Mouse (Mus musculus) midbrain, postnatal 0 days (tissue): ENCODE results near the gene Erv3. TPM values are rescaled to one million over a fixed set of nuclear protein-coding genes. Genes with fewer than 3 reads are reported as not detected.

ENCODE experiments used
- ATAC-seq: fragments of 200-750 bp; cut with Nextera tagmentation; 2 replicates; pipeline ENCODE4 v1.8.0; 2017; ENCODE audit warnings: moderate number of reproducible peaks, mild to moderate bottlenecking, moderate TSS enrichment, moderate library complexity; ENCODE audit not compliant: low FRiP score
- DNase-seq: peaks from one replicate; pipeline ENCODE4 v3.0.0-alpha.2; 2015; ENCODE audit warnings: low spot score
- H3K27ac ChIP-seq: fragments of 300-500 bp; sonication (generic); 2 replicates; pipeline ENCODE4 v1.5.1; 2014; ENCODE audit warnings: low read depth, mild to moderate bottlenecking, low read length, mixed read lengths
- H3K27me3 ChIP-seq: fragments of 300-500 bp; sonication (generic); 2 replicates; pipeline ENCODE4 v1.6.1; 2014; ENCODE audit warnings: low read length, control low read depth, mixed read lengths; ENCODE audit not compliant: insufficient read depth
- H3K36me3 ChIP-seq: fragments of 300-500 bp; sonication (generic); 2 replicates; pipeline ENCODE4 v1.6.1; 2014; ENCODE audit warnings: low read length, control low read depth, mixed read lengths; ENCODE audit not compliant: insufficient read depth
- H3K4me1 ChIP-seq: fragments of 300-500 bp; sonication (generic); 2 replicates; pipeline ENCODE4 v1.6.1; 2014; ENCODE audit warnings: mild to moderate bottlenecking, control low read depth, antibody characterized with exemption, low read length, mixed read lengths; ENCODE audit not compliant: insufficient read depth
- H3K4me2 ChIP-seq: fragments of 300-500 bp; sonication (generic); 2 replicates; pipeline ENCODE4 v1.6.1; 2014; ENCODE audit warnings: low read depth, mild to moderate bottlenecking, low read length, mixed read lengths; ENCODE audit not compliant: poor library complexity, severe bottlenecking
- H3K4me3 ChIP-seq: fragments of 300-500 bp; sonication (generic); 2 replicates; pipeline ENCODE4 v1.5.1; 2014; ENCODE audit warnings: low read depth, mild to moderate bottlenecking, low read length, moderate library complexity
- H3K9ac ChIP-seq: fragments of 300-500 bp; sonication (generic); replicated peaks from 2 replicates; pipeline ENCODE4 v1.6.1; 2014; ENCODE audit warnings: mild to moderate bottlenecking, low read length, moderate library complexity, mixed read lengths; ENCODE audit not compliant: poor library complexity, severe bottlenecking
- H3K9me3 ChIP-seq: fragments of 300-500 bp; sonication (generic); 2 replicates; pipeline ENCODE4 v1.6.1; 2016; ENCODE audit warnings: low read length, control low read depth
- CTCF ChIP-seq: IDR thresholded peaks from 2 replicates; pipeline ENCODE4 v1.5.1; 2016; ENCODE audit warnings: antibody characterized with exemption, mild to moderate bottlenecking
- WGBS: fragments of 180-500 bp; shearing (Covaris S2); extraction: QIAGEN DNeasy Blood & Tissue Kit; methylation state at CpG from one replicate; pipeline ENCODE4 v1.1.7; 2014; 5-methylcytosine and 5-hydroxymethylcytosine counted together
- polyA plus RNA-seq: library from polyadenylated mRNA; unstranded; fragments of >200 nt; fragmentation: Nextera tagmentation; extraction: Ambion mirVana; gene quantifications from 2 replicates; pipeline ENCODE4 v1.2.1, GENCODE M21; 2015
- total RNA-seq: library from RNA; depleted of rRNA; stranded (reverse); fragments of >200 nt; gene quantifications from 2 replicates; pipeline ENCODE4 v1.2.3, GENCODE M21; 2014

The Erv3 gene
- total and polyA plus RNA-seq, 2 experiments from 2014 or later: not detected

DNA sequence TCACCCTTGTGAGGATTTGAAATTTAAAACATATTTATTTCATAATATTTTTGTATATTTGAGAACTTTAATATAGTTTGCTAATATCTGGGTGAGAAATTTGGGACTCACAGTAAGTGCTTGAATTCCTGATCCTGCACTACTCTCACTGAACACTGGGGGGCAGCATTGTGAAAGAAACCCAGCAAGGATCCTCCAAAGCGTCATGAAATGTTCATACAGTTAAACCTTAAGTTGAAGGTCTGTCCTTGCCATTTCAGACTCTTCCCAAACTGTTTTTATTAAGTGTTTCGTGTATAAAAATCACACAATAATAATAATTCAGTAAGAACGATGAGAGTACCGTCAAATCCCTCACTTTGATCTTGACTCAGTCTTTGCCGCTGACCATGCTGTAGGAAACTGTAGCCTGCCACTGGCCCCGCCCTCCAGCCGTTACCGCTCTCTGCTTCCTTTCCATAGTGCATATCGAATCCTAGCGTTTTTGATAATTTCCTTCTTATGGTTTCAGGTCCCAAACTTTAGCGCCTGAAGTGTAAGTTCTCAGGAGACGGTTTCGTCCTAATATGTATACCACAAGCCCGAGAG lies 39.4 kb downstream of the Erv3 start:
- H3K36me3 ChIP-seq: no peaks in the 10 kb centered on the region
- H3K9ac ChIP-seq: no peak overlapping the region
- H3K9me3 ChIP-seq: no peaks in the 10 kb centered on the region
- peak; percentile 98 for TF ChIP-seq CTCF
- H3K4me2 ChIP-seq: peak overlapping the region; percentile 41
- WGBS: 22% methylated on average over 14 of the region's 14 CpGs
- H3K27ac ChIP-seq: no peak overlapping the region
- H3K4me3 ChIP-seq: no peak overlapping the region
- ATAC-seq: peak; percentile 50; the same call in 1 of the 2 replicates
- no peaks in the 10 kb centered on the region for H3K27me3 ChIP-seq
- peak; percentile 81 for DNase-seq
- H3K4me1 ChIP-seq: no peaks in the 10 kb centered on the region; the same call in 1 of the 2 replicates

DNA sequence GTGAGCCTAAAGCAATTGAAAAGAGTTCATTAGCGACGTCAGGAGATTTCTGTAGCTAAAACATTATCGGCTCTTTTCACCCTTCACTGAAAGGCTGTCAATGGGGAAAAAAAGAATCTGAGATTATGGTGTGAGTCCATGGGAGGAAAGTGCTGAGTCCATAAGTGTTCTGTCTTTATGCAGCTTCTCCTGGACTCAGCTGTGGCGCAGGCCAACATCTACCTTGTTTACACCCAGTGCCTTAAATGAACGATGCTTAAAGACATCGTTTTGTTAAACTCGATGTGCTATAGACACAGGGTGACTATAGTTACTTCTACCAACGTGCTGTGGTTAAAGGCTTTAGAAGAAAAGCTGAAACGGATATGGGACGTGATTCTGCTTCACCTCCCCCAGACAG lies 45.2 kb downstream of the Erv3 start:
- Histone ChIP-seq H3K4me2 (no peak overlapping the region), H3K9ac (no peak overlapping the region), H3K27me3 (no peaks in the 10 kb centered on the region), H3K9me3 (no peaks in the 10 kb centered on the region), H3K4me3 (no peak overlapping the region), H3K4me1 (no peaks in the 10 kb centered on the region), H3K36me3 (no peaks in the 10 kb centered on the region), H3K27ac (no peak overlapping the region)
- ATAC-seq (no peak), DNase-seq (no peak)
- TF ChIP-seq CTCF: no peak
- 75% methylated on average over 10 of the region's 10 CpGs for WGBS

- no peaks in the 10 kb centered on the region for H3K4me1 ChIP-seq
- no peaks in the 10 kb centered on the region for H3K9me3 ChIP-seq
- DNase-seq (no peak), ATAC-seq (no peak)
- TF ChIP-seq CTCF: no peak
- H3K4me2 ChIP-seq: no peak overlapping the region
- no peak overlapping the region for H3K9ac ChIP-seq
- 64% methylated on average over 1 of the region's 1 CpGs for WGBS
- no peak overlapping the region for H3K27ac ChIP-seq
- H3K27me3 ChIP-seq: no peaks in the 10 kb centered on the region
- H3K36me3 ChIP-seq: no peaks in the 10 kb centered on the region
- no peak overlapping the region for H3K4me3 ChIP-seq
Measured at GRCm38 (mm10) chr2:131813437-131813836, 46.1 kb downstream of the Erv3 start.

- DNase-seq (peak; percentile 88), ATAC-seq (peak; percentile 83)
- Histone ChIP-seq H3K36me3 (no peaks in the 10 kb centered on the region), H3K4me1 (no peaks in the 10 kb centered on the region), H3K27ac (no peak overlapping the region), H3K9me3 (no peaks in the 10 kb centered on the region), H3K4me3 (no peak overlapping the region), H3K27me3 (no peaks in the 10 kb centered on the region), H3K4me2 (no peak overlapping the region), H3K9ac (no peak overlapping the region)
- TF ChIP-seq CTCF: peak; percentile 88
- WGBS: 19% methylated on average over 23 of the region's 23 CpGs
Measured at GRCm38 (mm10) chr2:131812480-131813137, 46.9 kb downstream of the Erv3 start.

GRCm38 (mm10) chr2:131811607-131812006 lies 47.9 kb downstream of the Erv3 start:
- Histone ChIP-seq H3K4me1 (no peaks in the 10 kb centered on the region), H3K36me3 (no peaks in the 10 kb centered on the region), H3K27ac (no peak overlapping the region), H3K9ac (no peak overlapping the region), H3K4me3 (no peak overlapping the region), H3K9me3 (no peaks in the 10 kb centered on the region), H3K4me2 (no peak overlapping the region), H3K27me3 (no peaks in the 10 kb centered on the region)
- no peak for TF ChIP-seq CTCF
- 89% methylated on average over 2 of the region's 2 CpGs for WGBS
- DNase-seq: no peak
- ATAC-seq: no peak

- H3K27me3 ChIP-seq: no peaks in the 10 kb centered on the region
- 27% methylated on average over 7 of the region's 7 CpGs for WGBS
- no peak for DNase-seq
- no peak for ATAC-seq
- no peak overlapping the region for H3K4me2 ChIP-seq
- H3K9me3 ChIP-seq: no peaks in the 10 kb centered on the region
- H3K4me1 ChIP-seq: no peaks in the 10 kb centered on the region
- H3K27ac ChIP-seq: no peak overlapping the region
- H3K4me3 ChIP-seq: no peak overlapping the region
- no peak for TF ChIP-seq CTCF
- H3K36me3 ChIP-seq: no peaks in the 10 kb centered on the region
- no peak overlapping the region for H3K9ac ChIP-seq
Measured at GRCm38 (mm10) chr2:131808856-131809255, 50.7 kb downstream of the Erv3 start.
